Mouse (Mus musculus) intestine, postnatal 0 days (tissue): ENCODE results near the gene Cacna2d2. TPM values are rescaled to one million over a fixed set of nuclear protein-coding genes. Genes with fewer than 3 reads are reported as not detected.

Source experiments
- ATAC-seq: fragments of 200-750 bp; cut with Nextera tagmentation; 2 replicates; pipeline ENCODE4 v1.8.0; 2017; ENCODE audit warnings: mild to moderate bottlenecking, moderate TSS enrichment, moderate library complexity
- H3K27ac ChIP-seq: fragments of 300-500 bp; sonication (generic); 2 replicates; pipeline ENCODE4 v1.5.1; 2014; ENCODE audit warnings: mild to moderate bottlenecking, low read depth, low read length, moderate library complexity
- H3K27me3 ChIP-seq: fragments of 300-500 bp; sonication (generic); replicated peaks from 2 replicates; pipeline ENCODE4 v1.6.1; 2014; ENCODE audit warnings: low read length, mixed read lengths; ENCODE audit not compliant: control insufficient read depth, insufficient read depth
- H3K36me3 ChIP-seq: fragments of 300-500 bp; sonication (generic); 2 replicates; pipeline ENCODE4 v1.6.1; 2014; ENCODE audit warnings: mild to moderate bottlenecking, moderate library complexity; ENCODE audit not compliant: control insufficient read depth, insufficient read depth
- H3K4me1 ChIP-seq: fragments of 300-500 bp; sonication (generic); replicated peaks from 2 replicates; pipeline ENCODE4 v1.6.1; 2014; ENCODE audit warnings: antibody characterized with exemption, low read length, mixed read lengths; ENCODE audit not compliant: control insufficient read depth, insufficient read depth
- H3K4me2 ChIP-seq: fragments of 300-500 bp; sonication (generic); replicated peaks from 2 replicates; pipeline ENCODE4 v1.6.1; 2014; ENCODE audit warnings: low read depth, mild to moderate bottlenecking, moderate library complexity
- H3K4me3 ChIP-seq: fragments of 300-500 bp; sonication (generic); 2 replicates; pipeline ENCODE4 v1.5.1; 2014; ENCODE audit warnings: low read depth, low read length
- H3K9ac ChIP-seq: fragments of 300-500 bp; sonication (generic); 2 replicates; pipeline ENCODE4 v1.6.1; 2014; ENCODE audit warnings: mild to moderate bottlenecking, low read depth, low read length
- H3K9me3 ChIP-seq: fragments of 300-500 bp; sonication (generic); 2 replicates; pipeline ENCODE4 v1.6.1; 2016; ENCODE audit warnings: mixed run types; ENCODE audit not compliant: control insufficient read depth
- CTCF ChIP-seq: sonication (generic); IDR thresholded peaks from 2 replicates; pipeline ENCODE4 v1.5.1; 2016; ENCODE audit warnings: low read depth, mild to moderate bottlenecking, control low read depth, antibody characterized with exemption, moderate library complexity
- WGBS: fragments of 180-500 bp; shearing (Covaris S2); extraction: QIAGEN DNeasy Blood & Tissue Kit; methylation state at CpG from one replicate; pipeline ENCODE4 v1.1.7; 2014; 5-methylcytosine and 5-hydroxymethylcytosine counted together
- polyA plus RNA-seq: library from polyadenylated mRNA; unstranded; fragments of >200 nt; fragmentation: Nextera tagmentation; extraction: Ambion mirVana; gene quantifications from 2 replicates; pipeline ENCODE4 v1.2.1, GENCODE M21; 2015

Cacna2d2 gene
- polyA plus RNA-seq, 1 experiment from 2014 or later = 0.22 TPM

GRCm38 (mm10) chr9:107576357-107577107 lies 177.1 kb downstream of the Cacna2d2 start, which contains the start of gene Hyal1:
Hyal1 (plus strand) TSS chr9:107576927.
- 9% methylated on average over 16 of the region's 16 CpGs for WGBS

GRCm38 (mm10) chr9:107577871-107578270 lies 178.5 kb downstream of the Cacna2d2 start:
- no peak overlapping the region; the same call in 1 of the 2 replicates for H3K27ac ChIP-seq
- H3K9me3 ChIP-seq = no peaks in the 10 kb centered on the region
- H3K9ac ChIP-seq = no peak overlapping the region
- ATAC-seq = no peak
- 90% methylated on average over 10 of the region's 10 CpGs for WGBS
- no peak for TF ChIP-seq CTCF
- no peak overlapping the region; the same call in 1 of the 2 replicates for H3K4me2 ChIP-seq
- no peaks in the 10 kb centered on the region for H3K27me3 ChIP-seq
- H3K4me3 ChIP-seq = no peak overlapping the region
- 0 out of 2 replicates have a peak, but pooled peaks cover 5% of the 10 kb centered on the region for H3K4me1 ChIP-seq
- peaks cover 10% of the 10 kb centered on the region; the same call in 1 of the 2 replicates for H3K36me3 ChIP-seq

More at GRCm38 (mm10) chr9:107576357-107577107, 177.1 kb downstream of the Cacna2d2 start, which contains the start of gene Hyal1:
- Histone ChIP-seq H3K4me2 (peak within 1 kb of the TSS; percentile 59), H3K27ac (peak within 1 kb of the TSS; percentile 55), H3K9me3 (no peaks in the 10 kb centered on the region), H3K27me3 (no peaks in the 10 kb centered on the region), H3K9ac (peak within 1 kb of the TSS; percentile 8; the same call in 1 of the 2 replicates), H3K36me3 (peaks cover 19% of the 10 kb centered on the region; the same call in 1 of the 2 replicates), H3K4me3 (peak within 1 kb of the TSS; percentile 31), H3K4me1 (peaks cover 9% of the 10 kb centered on the region)
- peak; percentile 52 for ATAC-seq
- TF ChIP-seq CTCF = no peak

GRCm38 (mm10) chr9:107578587-107578986 lies 179.2 kb downstream of the Cacna2d2 start, which contains the start of gene Naa80:
Naa80 (plus strand) TSS chr9:107578887.
- TF ChIP-seq CTCF = no peak
- H3K36me3 ChIP-seq = peaks cover 13% of the 10 kb centered on the region
- H3K9ac ChIP-seq = no peak within 1 kb of the TSS
- no peak for ATAC-seq
- peak within 1 kb of the TSS; percentile 91; the same call in 1 of the 2 replicates for H3K4me2 ChIP-seq
- no peak within 1 kb of the TSS for H3K4me3 ChIP-seq
- no peaks in the 10 kb centered on the region for H3K9me3 ChIP-seq
- H3K27ac ChIP-seq = no peak within 1 kb of the TSS; the same call in 1 of the 2 replicates
- WGBS = 72% methylated on average over 3 of the region's 3 CpGs
- H3K4me1 ChIP-seq = 0 out of 2 replicates have a peak, but pooled peaks cover 5% of the 10 kb centered on the region
- no peaks in the 10 kb centered on the region for H3K27me3 ChIP-seq

Other genes starting within 250 kb of the Cacna2d2 start
- gene Dock3, start 167.7 kb upstream of the Cacna2d2 start, polyA plus RNA-seq = 0.60 and 0.95 TPM in 2 replicates
- gene Mapkapk3, start 109.7 kb upstream of the Cacna2d2 start, polyA plus RNA-seq = 26.2 and 30.4 TPM in 2 replicates
- 9.4 and 12.1 TPM in 2 replicates for gene Cish, start 103.6 kb upstream of the Cacna2d2 start, polyA plus RNA-seq
- 5.9 and 8.2 TPM in 2 replicates for gene Hemk1, start 61.3 kb upstream of the Cacna2d2 start, polyA plus RNA-seq
- gene 6430571L13Rik, start 59.0 kb upstream of the Cacna2d2 start, polyA plus RNA-seq = 0.14 and 0.20 TPM in 2 replicates
- gene Tmem115, start 134.3 kb downstream of the Cacna2d2 start, polyA plus RNA-seq = 36.3 and 38.0 TPM in 2 replicates
- gene Cyb561d2, start 142.6 kb downstream of the Cacna2d2 start, polyA plus RNA-seq = 36.3 and 38.9 TPM in 2 replicates
- gene Nprl2, start 142.6 kb downstream of the Cacna2d2 start, polyA plus RNA-seq = 20.0 and 20.7 TPM in 2 replicates
- gene Zmynd10, start 147.7 kb downstream of the Cacna2d2 start, polyA plus RNA-seq = 4.0 and 5.0 TPM in 2 replicates
- 44.3 and 48.0 TPM in 2 replicates for gene Rassf1, start 151.9 kb downstream of the Cacna2d2 start, polyA plus RNA-seq
- gene Tusc2, start 163.6 kb downstream of the Cacna2d2 start, polyA plus RNA-seq = 38.7 and 41.6 TPM in 2 replicates
- 47.5 and 52.8 TPM in 2 replicates for gene Hyal2, start 168.3 kb downstream of the Cacna2d2 start, polyA plus RNA-seq
- gene Hyal1, start 177.3 kb downstream of the Cacna2d2 start, polyA plus RNA-seq = 2.4 and 2.8 TPM in 2 replicates
- gene Naa80, start 179.3 kb downstream of the Cacna2d2 start, polyA plus RNA-seq = 20.4 and 21.4 TPM in 2 replicates
- gene Hyal3, start 181.2 kb downstream of the Cacna2d2 start, polyA plus RNA-seq = 0.31 and 0.50 TPM in 2 replicates
- 36.9 and 38.9 TPM in 2 replicates for gene Ifrd2, start 188.0 kb downstream of the Cacna2d2 start, polyA plus RNA-seq
- 37.1 and 37.3 TPM in 2 replicates for gene Sema3b, start 209.6 kb downstream of the Cacna2d2 start, polyA plus RNA-seq
- 245 and 265 TPM in 2 replicates for gene Gnai2, start 235.8 kb downstream of the Cacna2d2 start, polyA plus RNA-seq